Mouse (Mus musculus) bone marrow macrophage, adult 2 months (primary cell): ENCODE measurements around the gene Anapc4.

ENCODE experiments used
- CTCF ChIP-seq: IDR thresholded peaks from 2 replicates; pipeline ENCODE4 v1.5.1; 2012; ENCODE audit warnings: low read depth, mild to moderate bottlenecking, low read length, moderate library complexity
- POLR2A ChIP-seq: IDR thresholded peaks from 2 replicates; pipeline ENCODE4 v1.6.1; 2012; ENCODE audit warnings: mild to moderate bottlenecking, low read depth, low read length, borderline replicate concordance

DNA sequence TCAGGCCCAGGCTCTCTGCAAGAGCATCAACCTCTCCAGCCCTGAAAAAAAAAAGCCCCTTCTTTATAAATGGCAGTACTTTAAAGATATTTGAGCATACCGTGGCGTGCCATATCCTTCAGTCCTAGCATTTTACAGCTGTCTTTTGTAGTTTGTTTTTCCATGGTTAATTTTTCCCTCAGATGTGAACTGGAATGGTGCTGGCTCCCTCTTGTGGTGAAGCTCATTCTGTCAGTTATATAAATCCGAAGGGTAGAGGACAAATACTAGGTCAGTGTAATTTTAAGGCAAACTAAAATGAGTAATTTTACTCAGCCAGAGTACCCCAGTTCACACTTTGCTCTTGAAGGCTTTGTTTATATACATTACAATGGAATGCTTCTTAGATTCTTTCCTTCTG lies 12.1 kb upstream of the Anapc4 start:
- TF ChIP-seq CTCF: no peak
- TF ChIP-seq POLR2A: no peak
